Mouse (Mus musculus) C2C12 (cell line): ENCODE results near the gene Map3k5. TPM values are rescaled to one million over a fixed set of nuclear protein-coding genes. Genes with fewer than 3 reads are reported as not detected.

Experiments used
- H3K27me3 ChIP-seq: one replicate; pipeline ENCODE4 v1.6.1; 2011; ENCODE audit not compliant: control insufficient read depth, insufficient read depth, insufficient read length
- H3K36me3 ChIP-seq: one replicate; pipeline ENCODE4 v1.6.1; 2011; ENCODE audit not compliant: control insufficient read depth, insufficient read depth
- H3K4me3 ChIP-seq: one replicate; pipeline ENCODE4 v1.5.1; 2011; ENCODE audit warnings: mild to moderate bottlenecking, control low read depth; ENCODE audit not compliant: poor library complexity, insufficient read depth, severe bottlenecking
- H3K79me2 ChIP-seq: one replicate; pipeline ENCODE4 v1.6.1; 2011; ENCODE audit not compliant: control insufficient read depth, insufficient read depth
- H3K79me3 ChIP-seq: one replicate; pipeline ENCODE4 v1.6.1; 2011; ENCODE audit warnings: low read depth, control low read depth
- H3ac ChIP-seq: one replicate; pipeline ENCODE3; 2011; ENCODE audit warnings: low read depth; ENCODE audit not compliant: control insufficient read depth, insufficient read length
- CEBPB ChIP-seq: IDR thresholded peaks from one replicate; pipeline ENCODE4 v1.6.1; 2011; ENCODE audit warnings: low read depth, mild to moderate bottlenecking, control low read depth, moderate library complexity
- CTCF ChIP-seq: IDR thresholded peaks from one replicate; pipeline ENCODE4 v1.5.1; 2011; ENCODE audit not compliant: control insufficient read depth, insufficient read depth, insufficient read length
- FOSL1 ChIP-seq: IDR thresholded peaks from one replicate; pipeline ENCODE4 v1.8.0; 2011; ENCODE audit warnings: mild to moderate bottlenecking, low read length; ENCODE audit not compliant: poor library complexity, insufficient read depth, severe bottlenecking
- MAX ChIP-seq: IDR thresholded peaks from one replicate; pipeline ENCODE4 v1.6.1; 2011; ENCODE audit warnings: mild to moderate bottlenecking, control low read depth
- MYOD1 ChIP-seq: IDR thresholded peaks from one replicate; pipeline ENCODE4 v1.6.1; 2011; ENCODE audit warnings: low read depth; ENCODE audit not compliant: control insufficient read depth, insufficient read length
- MYOG ChIP-seq: IDR thresholded peaks from one replicate; pipeline ENCODE4 v1.6.1; 2011; ENCODE audit not compliant: control insufficient read depth, insufficient read length; ENCODE audit errors: extremely low read depth
- USF1 ChIP-seq: IDR thresholded peaks from one replicate; pipeline ENCODE4 v1.6.1; 2011; ENCODE audit warnings: low read depth, mild to moderate bottlenecking, control low read depth, moderate library complexity
- long read RNA-seq, 2 experiments: library from polyadenylated mRNA; unstranded; transcript quantifications; one replicate each; pipeline ENCODE4 v2.0.0; 2019 to 2020
- polyA plus RNA-seq: library from polyadenylated mRNA; unstranded; fragments of >200 nt; fragmentation: generic; extraction: Trizol; gene quantifications from one replicate; pipeline ENCODE4 v1.2.1, GENCODE M21; 2012; ENCODE audit warnings: missing spikeins

Gene Map3k5
- polyA plus RNA-seq: 0.55 TPM
- long read RNA-seq, experiment 1: 0 reads
- long read RNA-seq, experiment 2: 0 reads

GRCm38 (mm10) chr10:19934384-19935294 lies at the start of gene Map3k5:
Gene Map3k5, plus strand, starts transcription at chr10:19934472.
- no peak for TF ChIP-seq MYOD1
- no peak for TF ChIP-seq MAX
- no peak for TF ChIP-seq FOSL1
- TF ChIP-seq CEBPB: no peak
- no peak for TF ChIP-seq USF1
- TF ChIP-seq MYOG: no peak
- no peak for TF ChIP-seq CTCF
- H3K4me3 ChIP-seq: peak within 1 kb of the TSS; percentile 26
- H3K79me2 ChIP-seq: no peaks in the 10 kb centered on the region
- peak within 1 kb of the TSS; percentile 59 for H3ac ChIP-seq
- H3K79me3 ChIP-seq: no peaks in the 10 kb centered on the region
- H3K36me3 ChIP-seq: no peaks in the 10 kb centered on the region
- peaks cover 11% of the 10 kb centered on the region for H3K27me3 ChIP-seq

- Histone ChIP-seq H3K36me3 (no peaks in the 10 kb centered on the region), H3K79me3 (no peaks in the 10 kb centered on the region), H3K79me2 (no peaks in the 10 kb centered on the region), H3ac (no peak overlapping the region), H3K27me3 (no peaks in the 10 kb centered on the region), H3K4me3 (no peak overlapping the region)
- TF ChIP-seq CTCF (no peak), MAX (no peak), MYOD1 (no peak), MYOG (no peak), CEBPB (no peak), FOSL1 (no peak), USF1 (no peak)
These were observed 48.0 kb upstream of the Map3k5 start for GRCm38 (mm10) chr10:19886249-19886648.

- TF ChIP-seq MYOD1 (no peak), CTCF (no peak), MYOG (no peak), USF1 (no peak), MAX (no peak), FOSL1 (no peak), CEBPB (no peak)
- no peak overlapping the region for H3ac ChIP-seq
- H3K4me3 ChIP-seq: no peak overlapping the region
- no peaks in the 10 kb centered on the region for H3K36me3 ChIP-seq
- no peaks in the 10 kb centered on the region for H3K79me3 ChIP-seq
- H3K79me2 ChIP-seq: no peaks in the 10 kb centered on the region
- H3K27me3 ChIP-seq: no peaks in the 10 kb centered on the region
These were observed 44.4 kb upstream of the Map3k5 start for GRCm38 (mm10) chr10:19889908-19890307.

GRCm38 (mm10) chr10:19891686-19892085 lies 42.6 kb upstream of the Map3k5 start:
- Histone ChIP-seq H3ac (no peak overlapping the region), H3K27me3 (no peaks in the 10 kb centered on the region), H3K36me3 (no peaks in the 10 kb centered on the region), H3K79me3 (no peaks in the 10 kb centered on the region), H3K4me3 (no peak overlapping the region), H3K79me2 (no peaks in the 10 kb centered on the region)
- no peak for TF ChIP-seq MYOD1

- Histone ChIP-seq H3K36me3 (no peaks in the 10 kb centered on the region), H3K27me3 (no peaks in the 10 kb centered on the region), H3K4me3 (no peak overlapping the region), H3K79me2 (no peaks in the 10 kb centered on the region), H3K79me3 (no peaks in the 10 kb centered on the region), H3ac (no peak overlapping the region)
- TF ChIP-seq CEBPB (no peak), USF1 (no peak), MYOD1 (no peak), FOSL1 (no peak), CTCF (no peak), MYOG (no peak), MAX (no peak)
These were observed 41.1 kb upstream of the Map3k5 start for GRCm38 (mm10) chr10:19893146-19893545.

GRCm38 (mm10) chr10:19893976-19894375 lies 40.3 kb upstream of the Map3k5 start:
- H3ac ChIP-seq: no peak overlapping the region
- no peaks in the 10 kb centered on the region for H3K79me2 ChIP-seq
- H3K27me3 ChIP-seq: no peaks in the 10 kb centered on the region
- no peaks in the 10 kb centered on the region for H3K79me3 ChIP-seq
- no peaks in the 10 kb centered on the region for H3K36me3 ChIP-seq
- TF ChIP-seq CEBPB (no peak), MAX (no peak), MYOD1 (no peak), FOSL1 (no peak), USF1 (no peak), MYOG (no peak), CTCF (no peak)
- no peak overlapping the region for H3K4me3 ChIP-seq
